In the genomic region with DNA sequence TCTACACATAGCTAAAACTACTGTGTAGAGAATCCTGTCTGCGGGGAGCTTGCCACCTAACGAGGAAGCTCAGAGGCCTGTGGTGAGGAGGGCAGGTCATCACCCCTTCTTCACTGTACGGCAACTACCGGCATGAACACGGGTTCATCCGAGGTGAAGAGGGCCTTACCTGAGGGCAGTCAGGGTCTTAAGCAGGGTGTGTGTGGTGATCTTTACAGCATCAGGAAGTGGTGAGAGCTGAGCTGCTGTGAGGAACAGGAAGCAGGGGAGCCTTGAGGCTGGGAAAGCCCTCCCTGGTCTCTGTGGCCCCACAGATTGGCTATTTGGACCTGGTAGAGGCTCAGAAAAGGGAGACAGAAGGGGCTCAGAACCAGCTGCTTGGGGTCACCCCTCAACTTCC, we compare ENCODE assay signal across 17 mouse cellular contexts. TPM values are rescaled to one million over a fixed set of nuclear protein-coding genes. Genes with fewer than 3 reads are reported as not detected.
DNase-seq lines count a peak whose midpoint lies in the region; ATAC-seq lines count a peak whose summit lies in the region.
"Had no signal": no experiment of that assay in that cellular context is flagged by ENCODE, and none has a peak within 500 bp of the region (broad histone marks: within the 10 kb centered on the region; RNA-seq: fewer than 3 reads in every experiment).

No protein-coding gene starts in this region.

- H3K27ac ChIP-seq in hindbrain, embryonic 14.5 days, result no peak overlapping the region
- H3K27ac ChIP-seq: hindbrain, embryonic 13.5 days; limb, embryonic 15.5 days; midbrain, embryonic 12.5 days had no signal

- no peak overlapping the region for H3K9ac ChIP-seq in hindbrain, embryonic 14.5 days
- H3K9ac ChIP-seq: hindbrain, embryonic 13.5 days; limb, embryonic 15.5 days; midbrain, embryonic 12.5 days had no signal

- peak; percentile 77 for DNase-seq in 416B (ENCODE audit: low read depth)
- DNase-seq in CD4-positive, CD25-positive, alpha-beta regulatory T cell, adult 2 months (ENCODE audit: low read depth, low spot score), result peak; percentile 75
- peak; percentile 75 to 88 for DNase-seq in natural killer cell, adult 2 months (ENCODE audit: low spot score in 2 of 2)
- DNase-seq in urinary bladder, postnatal 10 days (ENCODE audit: low spot score), result no peak
- DNase-seq in gastrocnemius, adult 8-10 months (ENCODE audit: low spot score in 2 of 2), result no peak
- no peak for DNase-seq in hindbrain, embryonic 14.5 days (ENCODE audit: low spot score)
- DNase-seq: adrenal gland, adult 8-10 months; cerebellum, adult 18-20 months; kidney, postnatal 14 days; right cerebral cortex, postnatal 4 days had no signal

- no peaks in the 10 kb centered on the region for H3K27me3 ChIP-seq in hindbrain, embryonic 14.5 days (ENCODE audit: control insufficient read depth, insufficient read depth, low read length)
- H3K27me3 ChIP-seq: hindbrain, embryonic 13.5 days; limb, embryonic 15.5 days; midbrain, embryonic 12.5 days had no signal

- 86% methylated on average over 6 of the region's 6 CpGs for WGBS in hindbrain, embryonic 14.5 days

- H3K4me3 ChIP-seq in hindbrain, embryonic 14.5 days (replicated peaks; ENCODE audit: low read length), result no peak overlapping the region
- H3K4me3 ChIP-seq: hindbrain, embryonic 13.5 days; limb, embryonic 15.5 days; midbrain, embryonic 12.5 days had no signal

- no peak overlapping the region for H3K4me2 ChIP-seq in hindbrain, embryonic 14.5 days (replicated peaks)
- H3K4me2 ChIP-seq: hindbrain, embryonic 13.5 days; limb, embryonic 15.5 days; midbrain, embryonic 12.5 days had no signal

- H3K36me3 ChIP-seq in hindbrain, embryonic 14.5 days (replicated peaks; ENCODE audit: control insufficient read depth, insufficient read depth), result no peaks in the 10 kb centered on the region
- H3K36me3 ChIP-seq: hindbrain, embryonic 13.5 days; limb, embryonic 15.5 days; midbrain, embryonic 12.5 days had no signal

- ATAC-seq in hematopoietic stem cell, adult 5-6 weeks (replicated peaks in 1 of 2; ENCODE audit: insufficient read depth in 1 of 2, low FRiP score in 2 of 2, low TSS enrichment in 1 of 2, low read depth in 1 of 2, poor library complexity in 2 of 2, severe bottlenecking in 2 of 2), result peak; percentile 83 to 91
- ATAC-seq in cerebellum, adult (ENCODE audit: insufficient number of reproducible peaks, low FRiP score, low TSS enrichment), result no peak
- no peak for ATAC-seq in hindbrain, embryonic 14.5 days (ENCODE audit: low FRiP score)
- ATAC-seq: forebrain, embryonic 14.5 days had no signal

- no peaks in the 10 kb centered on the region for H3K9me3 ChIP-seq in hindbrain, embryonic 14.5 days (ENCODE audit: control insufficient read depth, low read length)
- H3K9me3 ChIP-seq: hindbrain, embryonic 13.5 days; limb, embryonic 15.5 days; midbrain, embryonic 12.5 days had no signal

- no peaks in the 10 kb centered on the region for H3K4me1 ChIP-seq in hindbrain, embryonic 14.5 days (replicated peaks; ENCODE audit: control insufficient read depth, insufficient read depth, low read length)
- H3K4me1 ChIP-seq: hindbrain, embryonic 13.5 days; midbrain, embryonic 12.5 days had no signal

RNA-seq across cellular contexts. Expression of a gene that starts 20.5 kb away (rescaled TPM):
- 0.69 and 6.6 TPM in 2 replicates for total RNA-seq in hematopoietic stem cell, adult 5-6 weeks (2017)
- not detected for total RNA-seq in gastrocnemius, adult 8-10 months (2022)
- 0.26 and 0.86 TPM in 2 replicates for polyA plus RNA-seq in hindbrain, embryonic 14.5 days (2014; fragmentation: Nextera tagmentation; extraction: Ambion mirVana)
- total RNA-seq: heart, adult 8-10 months had no signal

Comparison
In these comparisons a context has a peak if more than half of its experiments do, and no peak if none do; other contexts are left out.
1. DNase-seq: peak in 416B (single experiment), CD4-positive, CD25-positive, alpha-beta regulatory T cell, adult 2 months (single experiment) and natural killer cell, adult 2 months (2 of 2); none in urinary bladder, postnatal 10 days (single experiment), gastrocnemius, adult 8-10 months (0 of 2) and hindbrain, embryonic 14.5 days (single experiment).
2. ATAC-seq: peak in hematopoietic stem cell, adult 5-6 weeks (2 of 2); none in cerebellum, adult (single experiment) and hindbrain, embryonic 14.5 days (single experiment).